Mouse (Mus musculus): ENCODE data around the gene Ush1g. TPM values are rescaled to one million over a fixed set of nuclear protein-coding genes. Genes with fewer than 3 reads are reported as not detected.

Ush1g gene
- polyA plus RNA-seq, 1 experiment from 2014 or later = 0.29 TPM

GRCm38 (mm10) chr11:115274178-115274577 lies 47.7 kb downstream of the Ush1g start:
- H3K9me3 ChIP-seq (ENCODE audit: low read length) = no peaks in the 10 kb centered on the region
- H3K27me3 ChIP-seq (ENCODE audit: insufficient read depth, low read length) = no peaks in the 10 kb centered on the region
- H3K4me1 ChIP-seq (ENCODE audit: insufficient read depth) = peaks cover 33% of the 10 kb centered on the region
- H3K27ac ChIP-seq (ENCODE audit: low read depth) = no peak overlapping the region
- WGBS (ENCODE audit: insufficient replicate concordance) = 82% methylated on average over 7 of the region's 7 CpGs
- no peak overlapping the region for H3K9ac ChIP-seq (replicated peaks)
- H3K36me3 ChIP-seq (replicated peaks; ENCODE audit: insufficient read depth, low read length) = peaks cover 7% of the 10 kb centered on the region
- H3K4me3 ChIP-seq (ENCODE audit: low read depth, low read length) = no peak overlapping the region
- H3K4me2 ChIP-seq (ENCODE audit: low read depth, low read length) = no peak overlapping the region
- DNase-seq = no peak
- ATAC-seq = no peak
- TF ChIP-seq EP300 (IDR thresholded peaks at IDR 0.05; ENCODE audit: low read depth) (no peak), CTCF (IDR thresholded peaks at IDR 0.05; ENCODE audit: low read depth) (no peak)

- TF ChIP-seq EP300 (IDR thresholded peaks at IDR 0.05; ENCODE audit: low read depth) = no peak
- no peak for TF ChIP-seq CTCF (IDR thresholded peaks at IDR 0.05; ENCODE audit: low read depth)
- Histone ChIP-seq H3K4me3 (ENCODE audit: low read depth, low read length) (no peak overlapping the region), H3K9ac (replicated peaks) (no peak overlapping the region), H3K27me3 (ENCODE audit: insufficient read depth, low read length) (no peaks in the 10 kb centered on the region), H3K36me3 (replicated peaks; ENCODE audit: insufficient read depth, low read length) (peaks cover 9% of the 10 kb centered on the region), H3K4me1 (ENCODE audit: insufficient read depth) (peaks cover 33% of the 10 kb centered on the region), H3K4me2 (ENCODE audit: low read depth, low read length) (no peak overlapping the region), H3K9me3 (ENCODE audit: low read length) (no peaks in the 10 kb centered on the region), H3K27ac (ENCODE audit: low read depth) (no peak overlapping the region)
- DNase-seq (no peak), ATAC-seq (no peak)
- 49% methylated on average over 7 of the region's 7 CpGs for WGBS (ENCODE audit: insufficient replicate concordance)
These were observed 48.1 kb downstream of the Ush1g start for GRCm38 (mm10) chr11:115273735-115274134.

GRCm38 (mm10) chr11:115272894-115273498 lies 48.8 kb downstream of the Ush1g start:
- WGBS (ENCODE audit: insufficient replicate concordance) = 61% methylated on average over 10 of the region's 10 CpGs
- Histone ChIP-seq H3K9ac (replicated peaks) (no peak overlapping the region), H3K4me3 (ENCODE audit: low read depth, low read length) (no peak overlapping the region), H3K9me3 (ENCODE audit: low read length) (no peaks in the 10 kb centered on the region), H3K27me3 (ENCODE audit: insufficient read depth, low read length) (peaks cover 4% of the 10 kb centered on the region; the same call in 1 of the 2 replicates), H3K36me3 (replicated peaks; ENCODE audit: insufficient read depth, low read length) (peaks cover 14% of the 10 kb centered on the region), H3K27ac (ENCODE audit: low read depth) (no peak overlapping the region), H3K4me2 (ENCODE audit: low read depth, low read length) (no peak overlapping the region), H3K4me1 (ENCODE audit: insufficient read depth) (peaks cover 31% of the 10 kb centered on the region)
- no peak for DNase-seq
- no peak for ATAC-seq
- TF ChIP-seq EP300 (IDR thresholded peaks at IDR 0.05; ENCODE audit: low read depth) = no peak
- no peak for TF ChIP-seq CTCF (IDR thresholded peaks at IDR 0.05; ENCODE audit: low read depth)

- Histone ChIP-seq H3K4me2 (ENCODE audit: low read depth, low read length) (no peak overlapping the region), H3K27ac (ENCODE audit: low read depth) (no peak overlapping the region), H3K4me1 (ENCODE audit: insufficient read depth) (peaks cover 31% of the 10 kb centered on the region), H3K36me3 (replicated peaks; ENCODE audit: insufficient read depth, low read length) (peaks cover 16% of the 10 kb centered on the region), H3K9me3 (ENCODE audit: low read length) (no peaks in the 10 kb centered on the region), H3K27me3 (ENCODE audit: insufficient read depth, low read length) (peaks cover 19% of the 10 kb centered on the region), H3K9ac (replicated peaks) (no peak overlapping the region), H3K4me3 (ENCODE audit: low read depth, low read length) (no peak overlapping the region)
- TF ChIP-seq CTCF (IDR thresholded peaks at IDR 0.05; ENCODE audit: low read depth) (no peak), EP300 (IDR thresholded peaks at IDR 0.05; ENCODE audit: low read depth) (no peak)
- WGBS (ENCODE audit: insufficient replicate concordance) = 76% methylated on average over 10 of the region's 10 CpGs
- ATAC-seq (no peak), DNase-seq (no peak)
These were observed 50.4 kb downstream of the Ush1g start for GRCm38 (mm10) chr11:115271481-115271880.

GRCm38 (mm10) chr11:115271052-115271451 lies 50.8 kb downstream of the Ush1g start:
- no peak for DNase-seq
- H3K27me3 ChIP-seq (ENCODE audit: insufficient read depth, low read length) = peaks cover 23% of the 10 kb centered on the region
- H3K36me3 ChIP-seq (replicated peaks; ENCODE audit: insufficient read depth, low read length) = peaks cover 16% of the 10 kb centered on the region
- H3K27ac ChIP-seq (ENCODE audit: low read depth) = no peak overlapping the region
- no peak overlapping the region for H3K4me3 ChIP-seq (ENCODE audit: low read depth, low read length)
- H3K4me1 ChIP-seq (ENCODE audit: insufficient read depth) = peaks cover 26% of the 10 kb centered on the region
- no peak overlapping the region for H3K4me2 ChIP-seq (ENCODE audit: low read depth, low read length)
- no peaks in the 10 kb centered on the region for H3K9me3 ChIP-seq (ENCODE audit: low read length)
- TF ChIP-seq CTCF (IDR thresholded peaks at IDR 0.05; ENCODE audit: low read depth) (no peak), EP300 (IDR thresholded peaks at IDR 0.05; ENCODE audit: low read depth) (no peak)
- 90% methylated on average over 9 of the region's 9 CpGs for WGBS (ENCODE audit: insufficient replicate concordance)
- no peak overlapping the region for H3K9ac ChIP-seq (replicated peaks)
- no peak for ATAC-seq

GRCm38 (mm10) chr11:115270148-115270861 lies 51.5 kb downstream of the Ush1g start:
- 46% methylated on average over 19 of the region's 19 CpGs for WGBS (ENCODE audit: insufficient replicate concordance)
- peaks cover 16% of the 10 kb centered on the region for H3K36me3 ChIP-seq (replicated peaks; ENCODE audit: insufficient read depth, low read length)
- H3K4me1 ChIP-seq (ENCODE audit: insufficient read depth) = peaks cover 19% of the 10 kb centered on the region
- ATAC-seq (peak; percentile 28; the same call in 1 of the 2 replicates), DNase-seq (peak; percentile 82)
- no peak overlapping the region for H3K27ac ChIP-seq (ENCODE audit: low read depth)
- peaks cover 31% of the 10 kb centered on the region for H3K27me3 ChIP-seq (ENCODE audit: insufficient read depth, low read length)
- H3K9me3 ChIP-seq (ENCODE audit: low read length) = no peaks in the 10 kb centered on the region
- TF ChIP-seq CTCF (IDR thresholded peaks at IDR 0.05; ENCODE audit: low read depth) (peak; percentile 94), EP300 (IDR thresholded peaks at IDR 0.05; ENCODE audit: low read depth) (no peak)
- no peak overlapping the region for H3K4me2 ChIP-seq (ENCODE audit: low read depth, low read length)
- H3K9ac ChIP-seq (replicated peaks) = no peak overlapping the region
- no peak overlapping the region for H3K4me3 ChIP-seq (ENCODE audit: low read depth, low read length)

Measured in liver, postnatal 0 days (tissue).